Mouse (Mus musculus): ENCODE measurements around the gene Psmd13. TPM values are rescaled to one million over a fixed set of nuclear protein-coding genes. Genes with fewer than 3 reads are reported as not detected.

Gene Psmd13
- polyA plus RNA-seq (2012; rRNA removed): 138 and 146 TPM in 2 replicates

DNA sequence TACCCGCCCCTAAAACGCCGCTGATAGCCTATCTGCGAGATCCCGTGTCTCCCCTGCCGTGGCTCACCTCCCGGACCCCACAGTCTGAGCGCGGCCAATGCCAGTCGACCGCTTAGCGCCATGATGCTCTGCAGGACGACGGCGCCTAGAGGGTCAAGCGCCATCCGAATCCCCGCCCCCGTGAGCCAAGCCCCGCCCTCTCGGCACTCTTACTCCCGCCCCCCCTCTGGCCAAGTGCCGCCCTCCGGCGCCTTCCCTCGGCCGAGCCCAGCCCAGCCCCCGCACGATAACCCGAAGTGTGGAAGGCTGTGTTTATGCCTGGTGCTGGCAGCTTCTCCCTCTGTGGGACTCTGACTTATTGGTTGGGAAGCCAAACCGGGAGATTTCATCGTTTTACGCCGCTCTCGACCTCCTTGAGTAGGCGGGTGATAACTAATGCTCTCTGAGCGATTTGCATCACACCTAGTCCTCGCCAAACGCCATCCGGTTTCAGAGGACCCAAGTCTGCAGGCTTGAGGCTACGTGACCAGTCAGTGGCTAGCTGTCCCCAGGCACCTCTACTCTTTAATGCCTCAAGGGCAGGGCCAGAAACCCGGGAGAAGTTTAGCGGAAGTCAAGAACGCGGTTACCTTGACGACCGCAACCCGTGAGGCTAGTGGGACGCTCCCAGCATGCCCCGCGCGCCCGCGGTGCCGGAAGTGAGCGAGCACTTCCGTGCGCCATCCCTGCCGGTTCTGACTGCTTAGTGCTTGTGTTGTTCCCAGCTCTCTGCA is at the start of gene Psmd13, which contains the start of gene Sirt3:
Gene Psmd13 (plus strand): TSS at position 273 of the 773 bp plus-strand sequence.
Gene Sirt3 (minus strand): TSS at position 614 of the 773 bp plus-strand sequence.
- peak; percentile 98 for DNase-seq (ENCODE audit: low read depth)
- TF ChIP-seq CTCF (IDR thresholded peaks at IDR 0.05; ENCODE audit: borderline replicate concordance, extremely low read depth, insufficient read depth, insufficient read length): no peak
- TF ChIP-seq POLR2A (IDR thresholded peaks at IDR 0.05; ENCODE audit: borderline replicate concordance, extremely low read depth, insufficient read depth, insufficient read length, poor library complexity, severe bottlenecking): 0 out of 2 replicates have a peak, but pooled peaks have one; percentile 9

- no peak for DNase-seq (ENCODE audit: low read depth)
- TF ChIP-seq POLR2A (IDR thresholded peaks at IDR 0.05; ENCODE audit: borderline replicate concordance, extremely low read depth, insufficient read depth, insufficient read length, poor library complexity, severe bottlenecking) (no peak), CTCF (IDR thresholded peaks at IDR 0.05; ENCODE audit: borderline replicate concordance, extremely low read depth, insufficient read depth, insufficient read length) (no peak)
Observed at GRCm38 (mm10) chr7:140833341-140833740, 48.4 kb upstream of the Psmd13 start.

DNA sequence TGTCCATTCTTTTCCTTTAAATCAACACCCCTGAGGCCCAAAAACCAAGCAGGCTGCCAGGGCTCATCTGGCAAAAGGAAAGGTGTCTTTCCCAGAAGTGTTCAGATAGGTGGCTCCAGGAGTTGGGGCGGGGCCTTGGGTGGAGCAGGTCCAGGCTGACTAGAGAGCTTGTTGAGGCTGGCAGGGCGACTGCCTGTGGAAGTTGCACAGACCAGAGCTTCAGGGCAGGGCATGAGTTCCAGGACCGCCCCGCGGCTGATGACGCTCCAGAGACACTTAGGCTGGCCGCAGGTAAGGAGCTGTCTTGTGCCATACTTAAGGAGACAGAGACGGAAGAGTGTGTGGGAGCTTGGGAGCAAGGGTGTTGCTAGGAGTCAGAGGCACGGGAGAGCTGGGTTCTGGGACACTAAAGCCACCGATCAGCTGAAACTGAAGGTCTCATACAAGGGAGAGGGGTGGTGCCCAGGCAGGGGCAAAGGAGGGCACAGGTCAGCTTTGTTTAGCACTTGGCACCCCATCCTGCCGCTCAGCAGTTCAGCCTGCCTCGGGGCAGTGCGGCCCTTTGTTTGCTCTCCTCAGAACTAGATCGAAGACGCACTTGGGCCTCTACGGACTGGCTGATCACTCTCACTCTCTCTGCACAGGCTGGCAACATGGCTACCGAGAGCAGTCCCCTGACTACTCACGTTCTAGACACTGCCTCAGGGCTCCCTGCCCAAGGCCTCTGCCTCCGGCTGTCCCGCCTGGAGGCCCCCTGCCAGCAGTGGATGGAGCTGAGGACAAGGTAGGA is 46.6 kb upstream of the Psmd13 start, which contains the start of gene Urah:
Gene Urah (plus strand): TSS at position 51 of the 790 bp plus-strand sequence.
- TF ChIP-seq POLR2A (IDR thresholded peaks at IDR 0.05; ENCODE audit: borderline replicate concordance, extremely low read depth, insufficient read depth, insufficient read length, poor library complexity, severe bottlenecking) (no peak), CTCF (IDR thresholded peaks at IDR 0.05; ENCODE audit: borderline replicate concordance, extremely low read depth, insufficient read depth, insufficient read length) (no peak)
- DNase-seq (ENCODE audit: low read depth): no peak

DNA sequence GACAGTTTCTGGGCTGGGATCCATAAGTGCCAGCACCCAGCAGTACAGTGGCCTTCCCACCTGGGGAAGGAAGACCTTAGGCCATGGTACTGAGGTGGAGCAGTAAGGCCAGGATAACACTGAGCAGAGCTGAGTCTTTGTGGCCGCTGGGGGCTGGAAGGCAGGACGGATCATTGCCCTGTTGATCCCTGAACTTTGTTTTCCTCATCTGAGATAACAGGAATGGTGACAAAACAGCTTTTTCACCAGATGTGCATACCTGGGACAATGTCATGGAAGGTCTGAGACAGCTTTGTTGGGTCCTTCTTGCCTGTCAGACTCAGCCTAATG is 46.0 kb upstream of the Psmd13 start:
- no peak for DNase-seq (ENCODE audit: low read depth)
- no peak for TF ChIP-seq POLR2A (IDR thresholded peaks at IDR 0.05; ENCODE audit: borderline replicate concordance, extremely low read depth, insufficient read depth, insufficient read length, poor library complexity, severe bottlenecking)
- no peak for TF ChIP-seq CTCF (IDR thresholded peaks at IDR 0.05; ENCODE audit: borderline replicate concordance, extremely low read depth, insufficient read depth, insufficient read length)

- peak; percentile 9 for DNase-seq (ENCODE audit: low read depth)
- no peak for TF ChIP-seq POLR2A (IDR thresholded peaks at IDR 0.05; ENCODE audit: borderline replicate concordance, extremely low read depth, insufficient read depth, insufficient read length, poor library complexity, severe bottlenecking)
- TF ChIP-seq CTCF (IDR thresholded peaks at IDR 0.05; ENCODE audit: borderline replicate concordance, extremely low read depth, insufficient read depth, insufficient read length): no peak
Observed at GRCm38 (mm10) chr7:140836243-140837115, 45.3 kb upstream of the Psmd13 start.

DNA sequence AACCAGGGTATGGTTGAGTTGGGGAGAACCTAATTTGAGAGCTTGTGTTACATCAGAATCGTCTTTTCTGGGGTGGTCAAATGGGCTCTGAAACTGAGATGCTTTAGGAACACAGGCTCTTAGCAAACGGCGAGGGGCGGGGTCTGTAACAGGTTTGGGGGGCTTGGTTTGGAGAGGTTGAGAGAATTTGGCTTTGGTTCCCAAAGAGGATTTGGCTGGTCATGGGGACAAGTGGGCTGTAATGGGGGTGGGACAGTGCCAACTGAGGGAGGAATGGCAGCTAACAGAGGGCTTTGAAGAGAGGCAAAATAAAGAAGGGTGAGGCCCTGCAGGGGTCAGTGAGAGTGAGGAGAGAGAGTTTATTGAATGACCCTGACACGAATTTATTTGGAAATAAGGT is 42.2 kb upstream of the Psmd13 start:
- DNase-seq (ENCODE audit: low read depth): no peak
- no peak for TF ChIP-seq CTCF (IDR thresholded peaks at IDR 0.05; ENCODE audit: borderline replicate concordance, extremely low read depth, insufficient read depth, insufficient read length)
- no peak for TF ChIP-seq POLR2A (IDR thresholded peaks at IDR 0.05; ENCODE audit: borderline replicate concordance, extremely low read depth, insufficient read depth, insufficient read length, poor library complexity, severe bottlenecking)

GRCm38 (mm10) chr7:140840750-140841735 is 40.7 kb upstream of the Psmd13 start:
- no peak for TF ChIP-seq POLR2A (IDR thresholded peaks at IDR 0.05; ENCODE audit: borderline replicate concordance, extremely low read depth, insufficient read depth, insufficient read length, poor library complexity, severe bottlenecking)
- TF ChIP-seq CTCF (IDR thresholded peaks at IDR 0.05; ENCODE audit: borderline replicate concordance, extremely low read depth, insufficient read depth, insufficient read length): no peak
- no peak for DNase-seq (ENCODE audit: low read depth)

DNA sequence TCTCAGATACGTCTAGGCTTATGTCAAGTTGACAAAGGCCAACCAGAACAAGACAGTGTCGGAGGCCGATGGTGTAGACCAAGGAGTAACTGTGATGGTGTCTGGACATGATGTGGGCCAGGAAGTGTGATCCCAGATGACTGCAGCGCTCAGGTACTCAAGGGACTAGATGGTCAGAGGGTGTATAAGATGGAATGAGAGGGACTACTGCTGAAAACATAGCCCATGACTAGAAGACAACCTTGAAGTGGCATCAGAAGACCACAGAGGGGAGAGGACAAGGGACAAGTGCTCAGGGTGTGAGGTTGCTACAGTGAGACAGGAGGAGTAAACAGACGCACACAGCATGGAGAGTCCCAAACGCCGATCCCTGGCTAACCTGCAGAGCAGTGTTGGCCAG is 38.0 kb upstream of the Psmd13 start:
- DNase-seq (ENCODE audit: low read depth): no peak
- TF ChIP-seq POLR2A (IDR thresholded peaks at IDR 0.05; ENCODE audit: borderline replicate concordance, extremely low read depth, insufficient read depth, insufficient read length, poor library complexity, severe bottlenecking) (no peak), CTCF (IDR thresholded peaks at IDR 0.05; ENCODE audit: borderline replicate concordance, extremely low read depth, insufficient read depth, insufficient read length) (no peak)

DNA sequence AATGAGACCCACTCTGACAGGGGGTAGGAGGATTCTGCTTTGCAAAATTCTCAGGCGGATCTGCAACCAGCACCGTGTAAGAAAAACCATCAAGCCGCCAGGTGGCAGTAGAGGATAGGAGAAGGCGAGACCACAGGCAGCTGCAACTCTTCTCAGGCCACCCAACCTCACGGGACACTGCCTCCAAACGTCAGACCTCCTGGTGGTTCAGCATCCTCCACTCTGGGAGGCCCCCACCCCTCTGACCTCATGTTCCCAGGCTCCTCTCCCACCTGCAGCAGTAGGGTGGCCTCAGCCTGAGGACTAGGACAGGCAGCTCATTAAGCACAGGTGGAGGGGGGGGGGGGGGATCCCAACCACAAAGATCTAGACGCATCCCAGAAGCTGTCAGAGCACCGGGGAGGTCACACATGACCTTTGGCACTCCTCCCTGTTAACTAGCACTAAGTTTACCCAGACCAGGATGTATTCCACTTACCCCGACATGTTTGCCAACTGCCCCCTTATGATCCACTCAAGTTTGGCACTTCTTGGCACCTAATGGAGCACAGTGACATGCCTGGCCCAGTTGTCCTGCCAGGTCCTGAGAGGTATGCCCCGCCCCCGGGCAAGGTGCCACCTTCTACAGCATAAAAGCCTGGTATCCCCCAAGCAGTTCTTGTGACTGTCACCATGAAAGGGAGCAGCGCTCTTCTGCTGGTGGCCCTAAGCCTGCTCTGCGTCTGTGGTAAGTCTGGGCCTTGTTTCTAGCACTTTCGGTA is 36.7 kb upstream of the Psmd13 start, which contains the start of gene Scgb1c1:
Gene Scgb1c1 (plus strand): TSS at position 643 of the 761 bp plus-strand sequence.
- peak; percentile 91 for DNase-seq (ENCODE audit: low read depth)
- TF ChIP-seq POLR2A (IDR thresholded peaks at IDR 0.05; ENCODE audit: borderline replicate concordance, extremely low read depth, insufficient read depth, insufficient read length, poor library complexity, severe bottlenecking) (no peak), CTCF (IDR thresholded peaks at IDR 0.05; ENCODE audit: borderline replicate concordance, extremely low read depth, insufficient read depth, insufficient read length) (peak; percentile 88)

Data from brain, embryonic 14.5 days (tissue).